Mouse (Mus musculus) left cerebral cortex, adult 18-20 months (tissue): Measurements from ENCODE around the gene Scn1b. TPM values are rescaled to one million over a fixed set of nuclear protein-coding genes. Genes with fewer than 3 reads are reported as not detected.
A peak's percentile ranks its signal among the peaks of the same experiment; 100 is the strongest.

ENCODE experiments used
- DNase-seq, 2 experiments: peaks; one replicate each; pipeline ENCODE4 v3.0.0; 2021 to 2022; ENCODE audit warnings: low spot score in 2 of 2, mixed read lengths in 1 of 2
- total RNA-seq, 2 experiments: library from RNA; stranded (reverse); gene quantifications; 2 replicates each; pipeline ENCODE4 v1.2.3; 2021

Scn1b gene
- total RNA-seq, 2 experiments from 2014 or later = 805 to 862 TPM

GRCm38 (mm10) chr7:31117465-31117864, 9.3 kb downstream of the Scn1b start:
- no peak for DNase-seq

GRCm38 (mm10) chr7:31116721-31117145, 10.1 kb downstream of the Scn1b start:
- no peak for DNase-seq

GRCm38 (mm10) chr7:31115587-31116043, 11.2 kb downstream of the Scn1b start:
- DNase-seq = no peak

GRCm38 (mm10) chr7:31115182-31115581, 11.6 kb downstream of the Scn1b start, which contains the start of gene Hpn:
TSS of gene Hpn (minus strand) at chr7:31115290.
- DNase-seq = no peak

DNA sequence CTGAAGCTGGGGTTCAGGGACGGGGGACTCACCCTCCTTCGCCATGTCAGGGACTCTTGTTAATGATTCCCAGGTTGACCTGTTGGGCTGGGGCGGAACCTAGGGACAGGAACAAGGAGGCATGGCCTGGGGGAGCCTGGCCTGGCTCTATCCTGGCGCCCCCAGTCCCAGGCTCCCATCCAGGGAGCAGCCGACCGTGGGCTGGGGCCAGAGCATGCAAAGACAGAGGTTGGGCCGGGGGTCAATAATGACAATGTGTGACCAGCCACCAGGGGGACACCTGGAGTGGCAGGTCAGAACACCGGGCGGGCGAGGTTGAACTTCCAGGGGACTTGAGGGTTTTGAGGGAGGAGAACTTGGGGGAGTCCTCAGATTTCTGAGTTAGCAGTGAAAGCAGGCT, 12.2 kb downstream of the Scn1b start:
- DNase-seq = no peak

GRCm38 (mm10) chr7:31113800-31114199, 13.0 kb downstream of the Scn1b start:
- no peak for DNase-seq

- DNase-seq = no peak
These were observed 14.8 kb downstream of the Scn1b start for GRCm38 (mm10) chr7:31112036-31112435.

GRCm38 (mm10) chr7:31110861-31111385, 15.9 kb downstream of the Scn1b start:
- no peak for DNase-seq

DNA sequence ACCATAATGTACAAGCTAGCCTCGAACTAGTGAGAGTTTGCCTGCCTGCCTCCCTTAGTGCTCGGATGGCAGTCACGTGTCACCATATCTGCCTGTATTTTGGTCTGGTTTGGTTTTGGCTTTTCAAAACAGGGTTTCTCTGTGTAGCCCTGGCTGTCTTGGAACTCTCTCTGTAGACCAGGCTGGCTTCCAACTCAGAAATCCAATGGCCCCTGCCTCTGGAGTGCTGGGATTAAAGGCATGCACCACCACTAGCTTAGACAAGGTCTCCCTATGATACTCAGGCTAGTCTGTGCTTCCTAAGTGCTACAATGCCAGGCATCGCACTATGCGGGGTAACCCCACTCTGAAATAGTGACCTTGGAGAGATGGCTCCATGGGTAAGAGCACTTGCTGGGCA, 17.0 kb downstream of the Scn1b start:
- no peak for DNase-seq

GRCm38 (mm10) chr7:31109091-31109490, 17.7 kb downstream of the Scn1b start:
- DNase-seq = no peak

DNA sequence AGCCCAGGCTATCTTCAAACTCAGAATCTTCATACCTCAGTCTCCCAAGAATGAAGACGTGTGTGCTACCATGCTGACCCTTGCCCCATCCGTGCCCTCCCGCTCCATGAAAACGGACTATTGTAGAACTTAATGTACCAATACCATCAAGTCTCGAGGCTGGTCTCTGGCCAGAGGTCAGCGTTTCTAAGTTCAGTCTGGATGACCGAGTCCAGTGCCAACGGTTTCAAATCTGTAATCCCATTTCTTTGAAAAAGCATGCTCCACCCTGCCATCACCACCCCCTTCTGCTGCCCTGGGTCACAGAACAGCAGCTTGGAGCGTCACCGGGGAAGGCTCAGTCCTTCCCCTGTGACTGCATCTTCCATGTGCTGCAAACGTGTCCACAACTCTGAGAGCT, 19.0 kb downstream of the Scn1b start:
- DNase-seq = no peak

GRCm38 (mm10) chr7:31106166-31106565, 20.6 kb downstream of the Scn1b start:
- no peak for DNase-seq

- peak; percentile 60 to 78 for DNase-seq
These were observed 21.6 kb downstream of the Scn1b start for GRCm38 (mm10) chr7:31105061-31105768.

DNA sequence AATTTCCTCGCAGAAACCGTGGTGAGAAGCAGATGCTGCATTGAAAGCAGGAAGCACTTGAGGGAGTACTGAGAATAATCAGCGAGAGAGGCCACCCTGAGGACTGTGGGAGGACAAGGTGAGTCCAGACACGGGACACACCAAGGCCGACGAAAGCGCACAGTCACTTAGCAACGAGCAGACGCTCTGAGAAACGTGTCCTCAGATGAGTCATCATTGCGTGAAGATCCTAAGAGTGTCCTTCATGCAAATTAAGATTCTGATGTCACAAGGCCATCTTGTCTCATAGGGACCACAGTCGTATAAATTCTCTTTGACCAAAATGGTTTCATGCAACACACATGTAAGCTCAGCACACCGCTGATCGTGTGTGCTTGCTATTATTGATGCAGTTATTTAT, 26.0 kb downstream of the Scn1b start:
- DNase-seq = no peak

DNA sequence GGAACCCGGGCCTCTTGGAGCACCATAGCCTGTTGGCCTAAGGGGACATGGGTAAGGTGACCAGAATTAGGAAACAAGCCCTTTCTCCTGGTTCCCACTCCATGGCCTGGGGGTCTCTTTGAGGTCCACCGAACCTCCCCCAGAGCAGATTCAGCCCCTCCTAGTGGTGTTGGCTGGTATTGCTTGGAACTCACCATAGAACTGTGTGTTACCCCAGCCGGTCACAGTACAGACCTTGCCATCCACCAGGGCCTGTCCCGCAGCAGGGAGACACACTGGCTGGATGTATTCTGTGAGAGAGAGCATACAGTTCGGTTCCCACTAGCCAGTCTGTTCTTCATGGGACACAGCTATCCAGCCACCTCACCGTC, 27.2 kb downstream of the Scn1b start:
- no peak for DNase-seq

GRCm38 (mm10) chr7:31098697-31099611, 27.8 kb downstream of the Scn1b start:
- DNase-seq = no peak

DNA sequence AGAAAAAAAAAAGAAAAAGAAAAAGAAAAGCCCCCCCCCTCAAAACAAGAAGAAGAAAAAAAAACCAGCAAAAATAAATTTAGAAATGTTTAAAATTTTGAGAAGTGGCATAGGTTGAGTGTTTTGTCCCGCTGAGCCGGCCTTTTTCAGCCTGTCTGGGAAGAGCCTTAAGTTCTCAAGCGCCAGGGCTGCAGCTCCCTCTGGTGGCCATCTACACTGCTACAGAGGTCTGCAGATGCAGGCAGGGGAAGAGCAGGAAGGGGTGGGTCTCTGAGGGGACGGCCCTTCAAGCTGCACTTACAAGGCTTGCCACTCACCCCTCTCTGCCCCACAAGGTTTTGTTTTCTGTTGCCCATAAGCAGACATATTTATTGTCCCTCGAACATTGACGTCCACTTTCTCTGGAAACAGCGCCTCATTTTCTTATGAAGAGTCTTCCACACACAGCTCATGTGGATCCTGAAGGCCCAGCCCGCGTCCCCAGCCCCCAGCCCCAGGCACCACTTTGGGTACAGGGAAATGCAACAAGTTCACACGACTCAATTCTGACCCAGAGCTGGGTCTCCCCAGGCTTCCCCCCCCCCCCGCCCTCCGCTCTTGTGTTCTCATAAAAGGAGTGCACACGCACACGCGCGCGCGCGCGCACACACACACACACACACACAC, 29.1 kb downstream of the Scn1b start:
- DNase-seq = peak; percentile 92 to 95

DNA sequence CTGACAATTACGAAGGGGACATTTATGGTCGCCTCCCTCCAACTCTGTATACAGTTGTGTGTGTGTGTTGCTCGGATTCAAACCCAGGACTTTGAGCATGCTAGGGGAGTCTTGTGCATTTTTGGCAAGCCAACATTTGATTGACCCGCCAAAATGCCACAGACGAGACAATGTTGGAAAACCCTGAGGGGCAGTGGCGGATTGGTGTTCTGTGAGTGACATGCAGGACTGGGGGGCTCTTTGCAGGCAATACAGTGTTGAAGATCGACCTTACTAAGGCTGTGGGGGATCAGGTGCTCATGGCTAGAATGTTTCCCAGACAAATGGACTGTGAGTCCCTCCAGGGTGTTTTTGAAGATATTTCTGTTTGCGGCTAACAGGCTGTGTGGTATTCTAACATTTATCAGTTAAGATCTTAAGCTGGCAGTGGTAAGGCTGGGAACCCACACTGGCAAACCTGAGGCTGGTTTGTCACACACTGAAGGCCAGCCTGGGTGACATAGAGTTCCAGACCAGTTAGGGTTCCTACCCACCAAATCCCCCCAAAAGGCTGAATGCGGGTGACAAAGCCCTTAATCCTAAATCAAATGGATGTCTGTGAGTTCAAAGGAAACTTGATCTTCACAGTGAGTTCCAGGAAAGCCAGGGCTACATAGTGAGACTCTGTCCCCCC, 29.8 kb downstream of the Scn1b start:
- DNase-seq = no peak

- no peak for DNase-seq
These were observed 31.9 kb downstream of the Scn1b start for GRCm38 (mm10) chr7:31094774-31095501.

- DNase-seq = no peak
These were observed 37.1 kb downstream of the Scn1b start for GRCm38 (mm10) chr7:31089721-31090120.
